Mouse (Mus musculus) midbrain, embryonic 11.5 days (tissue): Measurements from ENCODE around the gene Nlgn1. TPM values are rescaled to one million over a fixed set of nuclear protein-coding genes. Genes with fewer than 3 reads are reported as not detected.

Experiments
- ATAC-seq: fragments of 200-750 bp; cut with Nextera tagmentation; 2 replicates; pipeline ENCODE4 v1.8.0; 2017; ENCODE audit warnings: moderate TSS enrichment, moderate library complexity; ENCODE audit not compliant: low FRiP score
- DNase-seq: peaks from one replicate; pipeline ENCODE4 v3.0.0; 2015; ENCODE audit warnings: low spot score; ENCODE audit errors: missing footprints
- H3K27ac ChIP-seq: fragments of 300-500 bp; sonication (generic); 2 replicates; pipeline ENCODE4 v1.5.1; 2014; ENCODE audit warnings: low read depth, low read length
- H3K27me3 ChIP-seq: fragments of 300-500 bp; sonication (generic); 2 replicates; pipeline ENCODE4 v1.6.1; 2014; ENCODE audit warnings: mild to moderate bottlenecking, low read length, moderate library complexity, mixed read lengths; ENCODE audit not compliant: control insufficient read depth, insufficient read depth
- H3K36me3 ChIP-seq: fragments of 300-500 bp; sonication (generic); 2 replicates; pipeline ENCODE4 v1.6.1; 2014; ENCODE audit warnings: mild to moderate bottlenecking, low read length, moderate library complexity, mixed read lengths; ENCODE audit not compliant: control insufficient read depth, insufficient read depth
- H3K4me1 ChIP-seq: fragments of 300-500 bp; sonication (generic); 2 replicates; pipeline ENCODE4 v1.6.1; 2014; ENCODE audit warnings: low read length; ENCODE audit not compliant: control insufficient read depth, insufficient read depth
- H3K4me2 ChIP-seq: fragments of 300-500 bp; sonication (generic); 2 replicates; pipeline ENCODE4 v1.6.1; 2014; ENCODE audit warnings: mild to moderate bottlenecking, moderate library complexity
- H3K4me3 ChIP-seq: fragments of 300-500 bp; sonication (generic); 2 replicates; pipeline ENCODE4 v1.5.1; 2014; ENCODE audit warnings: low read depth, low read length
- H3K9ac ChIP-seq: fragments of 300-500 bp; sonication (generic); 2 replicates; pipeline ENCODE4 v1.6.1; 2014; ENCODE audit warnings: low read length
- H3K9me3 ChIP-seq: fragments of 300-500 bp; sonication (generic); 2 replicates; pipeline ENCODE4 v1.6.1; 2016; ENCODE audit warnings: low read length; ENCODE audit not compliant: control insufficient read depth
- WGBS: fragments of 180-500 bp; shearing (Covaris S2); extraction: QIAGEN DNeasy Blood & Tissue Kit; methylation state at CpG from one replicate; pipeline ENCODE4 v1.1.7; 2014; 5-methylcytosine and 5-hydroxymethylcytosine counted together
- polyA plus RNA-seq: library from polyadenylated mRNA; unstranded; fragments of >200 nt; fragmentation: Nextera tagmentation; extraction: Ambion mirVana; gene quantifications from 2 replicates; pipeline ENCODE4 v1.2.1, GENCODE M21; 2014

The Nlgn1 gene
- polyA plus RNA-seq, 1 experiment from 2014 or later = 3.8 TPM

DNA sequence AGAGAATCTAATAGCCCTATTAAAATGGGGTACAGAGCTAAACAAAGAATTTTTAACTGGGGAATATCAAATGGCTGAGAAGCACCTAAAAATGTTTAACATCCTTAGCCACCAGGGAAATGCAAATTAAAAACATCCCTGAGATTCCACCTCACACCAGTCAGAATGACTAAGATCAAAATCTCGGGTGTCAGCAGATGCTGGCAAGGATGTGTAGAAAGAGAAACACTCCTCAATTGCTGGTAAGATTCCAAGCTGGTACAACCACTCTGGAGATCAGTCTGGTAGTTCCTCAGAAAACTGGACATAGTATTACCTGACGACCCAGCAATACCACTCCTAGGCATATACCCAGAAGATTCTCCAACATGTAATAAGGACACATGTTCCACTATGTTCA, 869.2 kb downstream of the Nlgn1 start:
- H3K4me3 ChIP-seq = no peak overlapping the region
- no peaks in the 10 kb centered on the region for H3K9me3 ChIP-seq
- DNase-seq = no peak
- no peaks in the 10 kb centered on the region for H3K36me3 ChIP-seq
- ATAC-seq = no peak
- WGBS = 76% methylated on average over 2 of the region's 2 CpGs
- no peak overlapping the region for H3K4me2 ChIP-seq
- no peak overlapping the region for H3K27ac ChIP-seq
- no peaks in the 10 kb centered on the region for H3K27me3 ChIP-seq
- no peaks in the 10 kb centered on the region for H3K4me1 ChIP-seq
- no peak overlapping the region for H3K9ac ChIP-seq

DNA sequence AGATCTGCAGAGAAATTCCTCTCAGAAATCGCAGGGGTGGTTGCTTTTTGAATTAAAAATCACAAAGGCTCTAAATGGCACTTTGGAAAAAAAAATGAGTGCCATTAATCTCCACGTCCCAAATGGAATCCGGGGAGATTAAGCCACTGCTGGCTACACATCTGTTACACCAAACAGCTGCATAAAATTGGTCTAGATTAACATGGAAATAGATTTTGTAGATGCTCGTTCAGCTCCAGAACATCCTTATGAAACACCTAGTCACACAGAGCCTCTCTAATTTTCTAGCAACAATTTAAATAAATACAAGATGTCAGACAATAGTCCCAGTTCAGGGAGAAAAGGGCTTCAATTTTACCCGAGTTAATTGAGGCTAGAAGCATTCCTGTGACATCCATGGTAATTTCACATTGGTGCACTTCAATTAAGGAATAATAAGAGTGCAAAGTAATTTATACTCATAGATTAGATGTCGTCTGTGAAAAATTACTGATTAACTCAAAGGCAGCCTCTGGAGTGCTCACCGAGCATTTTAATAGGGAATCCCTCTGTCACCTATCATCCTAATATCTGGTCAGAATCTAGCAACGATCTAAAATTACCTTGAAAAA, 875.9 kb downstream of the Nlgn1 start:
- H3K27ac ChIP-seq = no peak overlapping the region
- no peaks in the 10 kb centered on the region for H3K27me3 ChIP-seq
- no peaks in the 10 kb centered on the region for H3K4me1 ChIP-seq
- H3K4me2 ChIP-seq = no peak overlapping the region
- no peak for DNase-seq
- H3K9me3 ChIP-seq = no peaks in the 10 kb centered on the region
- no peak overlapping the region for H3K4me3 ChIP-seq
- no peaks in the 10 kb centered on the region for H3K36me3 ChIP-seq
- WGBS = 74% methylated on average over 8 of the region's 8 CpGs
- no peak overlapping the region for H3K9ac ChIP-seq
- ATAC-seq = no peak

DNA sequence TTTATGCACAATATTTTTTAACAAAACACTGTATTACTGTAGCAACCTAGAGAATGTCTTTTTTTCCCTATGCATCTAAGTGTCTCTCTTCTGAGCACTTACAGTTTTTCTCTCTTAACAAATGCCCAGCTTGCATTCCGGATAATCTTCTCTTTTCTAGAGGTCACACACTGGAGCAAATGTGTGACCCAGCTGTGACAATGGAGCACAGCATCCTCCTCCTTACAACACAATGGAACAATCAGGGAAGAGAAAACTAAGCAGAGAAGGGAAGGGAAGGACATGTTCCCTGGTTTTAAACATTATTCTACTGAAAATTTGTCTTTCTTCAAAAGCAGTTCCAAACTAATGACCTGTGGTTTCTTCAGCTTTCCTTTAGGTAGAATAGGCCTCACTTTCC, 879.9 kb downstream of the Nlgn1 start:
- Histone ChIP-seq H3K36me3 (no peaks in the 10 kb centered on the region), H3K9me3 (no peaks in the 10 kb centered on the region; the same call in 1 of the 2 replicates), H3K4me1 (no peaks in the 10 kb centered on the region), H3K27me3 (no peaks in the 10 kb centered on the region), H3K4me3 (no peak overlapping the region), H3K27ac (no peak overlapping the region), H3K9ac (no peak overlapping the region), H3K4me2 (no peak overlapping the region)
- no peak for DNase-seq
- ATAC-seq = no peak
- WGBS = 33% methylated on average over 1 of the region's 1 CpGs

DNA sequence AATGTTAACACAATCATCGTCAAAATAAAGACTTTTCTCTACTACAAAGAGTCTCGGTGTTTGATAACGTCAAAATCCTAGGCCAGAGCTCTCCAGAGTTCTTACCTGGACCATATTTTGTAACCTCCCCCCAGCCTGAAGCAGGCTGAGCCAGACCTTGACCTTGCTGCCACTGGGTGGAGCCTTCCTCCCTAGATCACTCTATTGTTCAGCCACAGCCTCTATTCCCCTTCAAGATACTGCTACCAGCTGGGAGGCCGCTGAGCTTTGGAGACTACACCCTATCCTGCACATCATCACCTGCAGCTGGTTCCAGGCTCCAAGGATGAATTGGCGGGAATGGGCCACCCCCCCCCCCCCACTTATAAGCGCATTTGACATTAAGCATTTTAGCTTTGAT, 881.8 kb downstream of the Nlgn1 start:
- 70% methylated on average over 6 of the region's 6 CpGs for WGBS
- Histone ChIP-seq H3K4me1 (no peaks in the 10 kb centered on the region), H3K27ac (no peak overlapping the region), H3K9me3 (no peaks in the 10 kb centered on the region; the same call in 1 of the 2 replicates), H3K27me3 (no peaks in the 10 kb centered on the region), H3K36me3 (no peaks in the 10 kb centered on the region), H3K4me2 (no peak overlapping the region), H3K9ac (no peak overlapping the region), H3K4me3 (no peak overlapping the region)
- no peak for ATAC-seq
- no peak for DNase-seq

DNA sequence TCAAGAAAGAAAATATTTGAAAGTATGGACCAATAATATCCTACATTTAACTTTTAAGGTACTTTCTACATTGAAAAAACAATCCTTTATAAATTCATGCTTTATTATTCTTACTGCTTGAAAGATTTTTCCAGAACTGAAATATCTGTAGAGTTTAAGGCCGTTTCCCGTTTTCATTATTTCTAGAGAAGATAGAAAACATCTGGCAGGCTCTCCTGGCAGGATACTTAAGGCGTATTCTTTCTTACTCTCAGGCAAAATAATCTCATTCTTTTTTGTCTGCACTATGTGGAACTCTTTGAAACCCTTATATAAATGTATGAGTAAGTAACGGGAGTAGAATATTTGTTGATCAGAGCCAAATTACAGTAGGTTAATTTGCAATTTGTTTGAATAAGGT, 882.9 kb downstream of the Nlgn1 start:
- DNase-seq = no peak

DNA sequence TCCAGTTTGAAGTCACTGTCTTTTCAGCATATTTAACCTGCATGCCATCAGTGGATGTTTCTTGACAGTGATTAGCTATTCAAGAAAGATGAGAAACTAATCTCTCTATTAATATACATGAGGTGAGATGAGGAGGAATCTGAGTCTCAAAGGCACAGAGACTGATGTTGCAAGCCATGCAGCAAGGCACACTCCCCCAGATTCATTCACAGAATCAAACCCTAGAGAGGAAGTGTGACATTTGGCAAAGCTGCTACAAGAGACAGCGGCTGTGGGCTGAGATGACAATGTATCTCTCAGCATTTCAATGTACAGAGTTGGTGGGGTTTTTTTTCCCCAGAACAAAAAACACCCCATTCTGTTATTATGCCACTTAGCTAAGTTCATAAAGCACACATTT, 885.1 kb downstream of the Nlgn1 start:
- no peak for DNase-seq
- no peak overlapping the region for H3K4me2 ChIP-seq
- peak; percentile 75 for ATAC-seq
- no peak overlapping the region for H3K9ac ChIP-seq
- no peak overlapping the region for H3K27ac ChIP-seq
- WGBS = 84% methylated on average over 1 of the region's 1 CpGs
- no peak overlapping the region for H3K4me3 ChIP-seq
- H3K9me3 ChIP-seq = no peaks in the 10 kb centered on the region; the same call in 1 of the 2 replicates
- H3K36me3 ChIP-seq = no peaks in the 10 kb centered on the region
- H3K4me1 ChIP-seq = no peaks in the 10 kb centered on the region
- H3K27me3 ChIP-seq = no peaks in the 10 kb centered on the region

More for the DNA sequence above, 882.9 kb downstream of the Nlgn1 start:
- Histone ChIP-seq H3K36me3 (no peaks in the 10 kb centered on the region), H3K4me3 (no peak overlapping the region), H3K4me2 (no peak overlapping the region), H3K9ac (no peak overlapping the region), H3K4me1 (no peaks in the 10 kb centered on the region), H3K27ac (no peak overlapping the region), H3K27me3 (no peaks in the 10 kb centered on the region), H3K9me3 (no peaks in the 10 kb centered on the region; the same call in 1 of the 2 replicates)
- 88% methylated on average over 4 of the region's 4 CpGs for WGBS
- no peak for ATAC-seq

DNA sequence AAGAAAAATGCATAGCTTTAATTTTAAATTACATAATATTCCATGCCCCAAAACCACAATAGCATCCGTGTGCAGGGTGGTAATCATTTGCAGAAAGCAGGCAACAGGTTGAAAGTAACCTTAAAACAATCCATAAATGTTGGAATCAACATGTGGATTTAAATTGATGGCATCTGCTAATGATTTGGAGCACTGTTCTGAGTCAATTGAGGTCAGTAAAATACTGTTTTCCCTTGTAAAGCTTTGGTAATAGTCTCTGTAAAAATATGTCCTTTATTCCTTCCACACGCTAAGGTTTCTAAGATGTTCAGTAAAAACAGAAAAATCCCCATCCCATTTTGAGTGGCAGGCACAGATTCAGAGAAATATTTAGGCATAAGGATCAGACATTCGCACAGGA, 888.6 kb downstream of the Nlgn1 start:
- Histone ChIP-seq H3K4me1 (no peaks in the 10 kb centered on the region), H3K4me3 (no peak overlapping the region), H3K9ac (no peak overlapping the region), H3K4me2 (no peak overlapping the region), H3K27me3 (no peaks in the 10 kb centered on the region), H3K27ac (no peak overlapping the region), H3K9me3 (no peaks in the 10 kb centered on the region; the same call in 1 of the 2 replicates), H3K36me3 (no peaks in the 10 kb centered on the region)
- ATAC-seq (no peak), DNase-seq (no peak)
- 80% methylated on average over 3 of the region's 3 CpGs for WGBS

DNA sequence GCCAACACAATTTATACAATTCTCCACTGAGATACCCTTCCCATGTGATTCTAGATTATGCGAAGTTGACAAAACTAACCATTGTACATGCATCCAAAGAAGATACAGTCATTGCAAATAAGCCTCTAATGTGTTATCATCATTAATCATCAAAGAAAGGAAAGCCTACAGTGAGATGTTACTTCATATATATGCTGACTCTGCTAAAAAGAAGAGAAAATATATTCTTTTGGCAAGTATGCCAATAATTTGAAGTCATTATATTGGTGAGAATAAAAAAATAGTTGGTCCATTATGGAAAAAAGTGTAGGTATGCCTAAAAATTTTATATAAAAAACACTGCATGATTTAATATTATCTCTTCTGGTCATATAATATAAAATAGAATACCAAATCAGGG, 889.6 kb downstream of the Nlgn1 start:
- Histone ChIP-seq H3K4me3 (no peak overlapping the region), H3K9me3 (no peaks in the 10 kb centered on the region), H3K4me2 (no peak overlapping the region), H3K27me3 (no peaks in the 10 kb centered on the region), H3K4me1 (no peaks in the 10 kb centered on the region), H3K36me3 (no peaks in the 10 kb centered on the region), H3K27ac (no peak overlapping the region), H3K9ac (no peak overlapping the region)
- DNase-seq (no peak), ATAC-seq (no peak)
- 100% methylated on average over 1 of the region's 1 CpGs for WGBS

DNA sequence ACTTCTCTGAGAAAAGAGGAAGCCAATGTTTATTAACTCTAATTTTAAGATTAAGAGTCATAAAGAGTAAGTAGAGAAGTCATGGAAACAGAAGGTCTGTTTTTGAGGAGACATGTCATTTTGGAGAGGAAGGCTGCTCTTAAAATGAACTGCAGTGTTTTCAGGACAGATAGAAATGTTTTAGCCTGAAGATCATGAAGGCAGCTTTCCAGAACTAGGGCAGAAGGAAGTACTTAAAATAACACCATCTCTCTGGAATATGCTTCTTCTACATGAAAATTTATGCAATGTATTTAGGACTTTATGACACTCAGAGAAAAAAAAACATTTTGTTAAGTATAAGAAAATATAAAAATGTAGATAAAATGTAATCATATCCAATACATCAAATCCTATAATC, 905.3 kb downstream of the Nlgn1 start:
- DNase-seq (no peak), ATAC-seq (no peak)
- H3K4me1 ChIP-seq = no peaks in the 10 kb centered on the region
- H3K27me3 ChIP-seq = no peaks in the 10 kb centered on the region
- H3K9me3 ChIP-seq = no peaks in the 10 kb centered on the region
- no peak overlapping the region for H3K4me2 ChIP-seq
- H3K9ac ChIP-seq = no peak overlapping the region
- no peaks in the 10 kb centered on the region for H3K36me3 ChIP-seq
- H3K27ac ChIP-seq = no peak overlapping the region
- H3K4me3 ChIP-seq = no peak overlapping the region
